Mouse (Mus musculus) heart, adult 8-10 months (tissue): Measurements from ENCODE around the gene Fam189b. TPM values are rescaled to one million over a fixed set of nuclear protein-coding genes. Genes with fewer than 3 reads are reported as not detected.
"Not testable (repeated sequence)": the region's sequence is repeated elsewhere in the genome, so short reads cannot be mapped to it uniquely, and the experiment has no call there.

Experiments used
- DNase-seq: peaks from one replicate; pipeline ENCODE4 v3.0.0; 2022; ENCODE audit warnings: low spot score
- total RNA-seq, 4 experiments: library from RNA; stranded (reverse); gene quantifications; 2 replicates each; pipeline ENCODE4 v1.2.4; 2022

The Fam189b gene
- total RNA-seq, 4 experiments from 2014 or later = 2.6 to 4.8 (median 4.3) TPM

DNA sequence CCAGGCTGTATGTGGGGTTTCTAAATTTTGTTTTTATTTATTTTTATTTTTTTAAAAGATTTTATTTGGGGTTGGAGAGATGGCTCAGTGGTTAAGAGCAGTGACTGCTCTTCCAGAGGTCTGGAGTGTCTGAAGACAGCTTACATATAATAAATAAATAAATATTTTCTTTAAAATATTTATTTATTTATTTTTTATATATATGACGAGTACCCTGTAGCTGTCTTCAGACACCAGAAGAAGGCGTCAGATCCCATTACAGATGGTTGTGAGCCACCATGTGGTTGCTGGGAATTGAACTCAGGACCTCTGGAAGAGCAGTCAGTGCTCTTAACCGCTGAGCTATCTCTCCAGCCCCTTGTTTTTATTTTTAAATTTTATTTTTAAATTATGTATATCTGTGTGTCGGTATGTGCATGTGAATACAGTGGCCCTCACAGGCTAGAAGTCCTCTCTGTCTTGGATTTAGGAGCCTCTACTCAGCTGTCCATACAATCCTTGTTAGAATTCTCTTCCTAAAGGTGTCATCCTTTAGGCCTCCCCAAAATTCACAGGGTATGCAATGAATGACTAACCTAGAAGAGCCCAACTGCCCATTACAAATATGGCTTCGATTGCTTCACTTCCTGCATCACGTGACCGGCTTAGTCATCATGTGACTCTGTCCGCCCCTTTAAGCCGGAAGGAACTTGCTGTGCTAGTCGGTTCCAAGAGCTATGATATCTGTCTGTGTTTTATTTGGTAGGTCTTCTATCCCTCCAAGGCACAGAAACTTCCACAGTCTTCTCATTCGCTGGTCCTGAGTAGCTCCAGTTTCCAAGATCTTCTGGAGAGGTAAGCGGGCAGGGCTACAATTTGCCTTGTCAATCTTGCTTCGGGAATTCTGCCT lies 19.6 kb downstream of the Fam189b start, which contains the start of gene Gba:
Gba (plus strand) TSS at position 676 of the 889 bp plus-strand sequence.
- peak; percentile 87 for DNase-seq

GRCm38 (mm10) chr3:89203142-89203514 lies 20.2 kb downstream of the Fam189b start:
- no peak for DNase-seq

DNA sequence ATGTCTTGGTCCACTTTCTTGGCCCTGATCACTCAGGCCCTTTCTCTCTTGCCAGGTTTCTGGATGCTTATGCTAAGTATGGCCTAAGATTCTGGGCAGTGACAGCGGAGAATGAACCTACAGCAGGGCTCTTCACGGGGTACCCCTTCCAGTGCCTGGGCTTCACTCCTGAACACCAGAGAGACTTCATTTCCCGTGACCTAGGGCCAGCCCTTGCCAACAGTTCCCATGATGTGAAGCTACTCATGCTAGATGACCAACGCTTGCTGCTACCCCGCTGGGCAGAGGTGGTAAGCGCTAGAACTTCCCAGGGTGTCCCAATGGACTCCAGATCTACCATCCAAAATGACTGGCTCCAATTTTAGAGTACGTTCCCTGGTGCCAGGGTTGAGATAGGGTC lies 23.1 kb downstream of the Fam189b start:
- DNase-seq = no peak

DNA sequence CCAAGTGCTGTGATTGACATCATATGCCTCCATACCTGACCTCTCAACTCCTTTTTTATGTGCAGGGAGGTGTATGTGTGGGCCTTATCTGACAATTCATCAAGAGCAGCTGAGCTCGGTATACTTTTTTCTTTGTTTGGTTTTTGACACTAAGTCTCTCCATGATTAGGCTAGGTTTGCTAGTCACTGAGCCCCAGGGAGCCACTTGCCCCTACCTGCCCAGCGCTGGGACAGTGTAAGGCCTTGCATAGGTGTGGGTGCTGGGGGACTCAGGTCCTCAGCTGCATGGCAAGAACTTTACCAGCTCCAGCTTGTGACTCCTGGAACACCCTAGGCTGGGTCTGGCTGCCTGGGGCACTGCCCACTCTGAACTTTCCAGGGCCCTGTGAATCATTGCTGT lies 23.8 kb downstream of the Fam189b start:
- no peak for DNase-seq

DNA sequence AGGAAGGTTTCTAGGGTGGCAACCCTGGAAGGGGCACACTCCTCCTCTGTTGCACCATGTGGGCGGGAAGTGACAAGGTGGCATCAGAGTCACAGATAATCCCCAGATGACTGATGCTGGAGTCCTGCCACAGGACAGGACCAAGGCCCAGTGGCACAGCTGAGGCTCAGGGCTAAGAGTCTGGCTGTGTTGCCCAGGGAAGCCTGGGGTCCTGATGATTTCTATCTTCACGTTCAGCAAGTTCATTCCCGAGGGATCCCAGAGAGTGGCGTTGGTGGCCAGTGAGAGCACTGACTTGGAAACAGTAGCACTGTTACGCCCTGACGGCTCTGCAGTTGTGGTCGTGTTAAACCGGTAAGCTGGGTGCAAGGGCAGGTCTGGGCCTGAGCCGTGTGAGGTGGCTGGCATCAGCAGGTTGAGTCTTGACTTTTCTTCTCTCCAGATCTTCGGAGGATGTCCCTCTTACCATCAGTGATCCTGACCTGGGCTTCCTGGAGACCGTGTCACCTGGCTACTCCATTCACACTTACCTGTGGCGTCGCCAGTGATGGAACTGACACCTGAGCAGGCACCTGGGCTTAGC lies 25.2 kb downstream of the Fam189b start:
- DNase-seq = no peak

GRCm38 (mm10) chr3:89208736-89209135 lies 25.8 kb downstream of the Fam189b start:
- no peak for DNase-seq

- DNase-seq = no peak
Observed at GRCm38 (mm10) chr3:89209731-89210130, 26.8 kb downstream of the Fam189b start.

- no peak for DNase-seq
Observed at GRCm38 (mm10) chr3:89210162-89210561, 27.2 kb downstream of the Fam189b start.

- DNase-seq = no peak
Observed at GRCm38 (mm10) chr3:89210731-89211130, 27.8 kb downstream of the Fam189b start.

DNA sequence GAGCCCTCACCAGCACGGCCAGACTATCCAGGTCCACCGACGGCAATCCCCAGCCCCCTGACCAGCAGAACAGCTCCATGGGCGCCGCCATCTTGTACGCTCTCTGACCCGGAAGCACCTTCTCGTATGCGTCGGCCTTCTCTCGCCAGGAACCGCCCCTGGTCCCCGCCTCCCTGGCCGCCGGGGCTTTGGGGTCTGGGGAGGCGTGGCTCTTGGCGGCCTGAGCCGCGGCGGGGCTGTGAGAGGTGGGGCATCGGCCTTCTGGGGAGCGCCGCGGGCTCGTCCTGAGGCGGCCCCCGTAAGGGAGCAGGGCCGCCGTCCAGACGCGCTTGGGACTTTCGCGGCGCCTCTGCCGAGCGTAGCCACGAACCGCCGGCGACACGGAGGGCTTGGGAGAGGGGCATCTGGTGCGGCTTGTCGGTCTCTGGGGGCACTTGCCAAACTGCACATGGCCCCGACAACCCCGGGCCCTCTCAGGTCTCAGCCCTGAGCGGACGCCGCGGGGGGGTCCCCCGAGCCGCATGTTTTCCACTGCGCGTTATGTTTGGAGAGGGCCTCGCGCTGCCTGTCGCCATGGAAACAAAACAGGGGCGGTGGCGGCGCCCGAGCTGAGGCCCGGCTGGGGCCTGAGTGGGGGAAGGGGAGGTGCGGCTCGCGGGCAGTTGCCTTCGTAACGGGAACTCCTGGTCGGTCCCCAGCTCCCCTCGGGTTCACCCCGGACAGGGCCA lies 31.0 kb downstream of the Fam189b start:
- peak; percentile 93 for DNase-seq

GRCm38 (mm10) chr3:89214681-89215411 lies 31.9 kb downstream of the Fam189b start, which contains the start of gene Thbs3:
TSS of gene Thbs3 (plus strand) at chr3:89215180.
- DNase-seq = no peak

DNA sequence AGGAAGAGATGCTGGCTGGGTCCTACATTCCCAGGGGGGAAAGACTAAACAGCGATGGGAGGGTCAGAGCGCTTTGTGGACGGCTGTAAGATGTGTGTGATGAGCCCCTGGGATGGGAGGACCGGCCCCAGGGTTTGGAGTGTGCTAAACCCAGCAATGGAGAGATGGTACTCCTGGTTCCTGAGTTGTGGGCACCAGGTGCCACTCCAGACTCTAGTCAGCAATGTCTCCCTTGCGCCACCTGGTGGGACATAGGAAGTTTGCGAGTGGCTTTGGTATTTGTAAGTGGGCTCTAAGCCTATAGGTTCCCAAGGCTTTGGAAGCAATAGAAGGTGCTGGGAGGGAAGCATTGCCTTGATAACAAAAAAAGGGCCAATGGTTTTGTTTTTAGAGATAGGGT lies 32.9 kb downstream of the Fam189b start:
- DNase-seq = peak; percentile 84

DNA sequence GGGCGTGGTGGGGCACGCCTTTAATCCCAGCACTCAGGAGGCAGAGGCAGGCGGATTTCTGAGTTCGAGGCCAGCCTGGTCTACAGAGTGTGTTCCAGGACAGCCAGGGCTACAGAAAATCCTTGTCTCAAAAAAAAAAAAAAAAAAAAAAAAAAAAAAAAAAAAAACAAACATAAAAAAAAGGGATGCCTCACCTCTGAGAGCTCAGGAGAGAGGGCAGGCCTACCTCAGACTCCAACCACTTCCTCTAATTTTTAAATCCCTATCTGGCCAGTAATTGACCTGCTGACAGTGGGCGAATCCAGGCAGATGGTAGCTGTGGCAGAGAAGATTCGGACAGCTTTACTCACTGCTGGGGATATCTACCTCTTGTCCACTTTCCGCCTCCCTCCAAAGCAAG lies 33.5 kb downstream of the Fam189b start:
- not testable (repeated sequence) for DNase-seq

GRCm38 (mm10) chr3:89218271-89218670 lies 35.3 kb downstream of the Fam189b start:
- DNase-seq = no peak

- no peak for DNase-seq
Observed at GRCm38 (mm10) chr3:89219546-89219945, 36.6 kb downstream of the Fam189b start.

DNA sequence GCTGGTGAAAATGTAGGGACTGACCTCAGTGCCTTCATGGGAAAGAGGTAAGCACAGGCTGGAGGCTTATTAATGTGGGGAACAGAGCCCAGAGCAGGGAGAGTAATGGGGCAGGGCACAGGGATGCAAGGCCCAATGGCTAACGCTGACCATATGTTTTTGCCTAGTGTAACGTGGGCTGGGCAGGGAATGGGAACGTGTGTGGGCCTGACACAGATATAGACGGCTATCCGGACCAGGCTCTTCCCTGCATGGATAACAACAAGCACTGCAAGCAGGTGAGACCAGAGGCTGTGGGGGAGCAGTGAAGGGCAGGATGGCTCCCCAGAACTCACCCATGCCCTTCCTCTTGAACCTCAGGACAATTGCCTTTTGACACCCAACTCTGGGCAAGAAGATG lies 38.2 kb downstream of the Fam189b start:
- no peak for DNase-seq

GRCm38 (mm10) chr3:89224796-89225195 lies 41.9 kb downstream of the Fam189b start:
- no peak for DNase-seq

GRCm38 (mm10) chr3:89225321-89225815 lies 42.4 kb downstream of the Fam189b start:
- DNase-seq = no peak

GRCm38 (mm10) chr3:89225918-89226317 lies 43.0 kb downstream of the Fam189b start:
- no peak for DNase-seq

- DNase-seq = no peak
Observed at GRCm38 (mm10) chr3:89226361-89226760, 43.4 kb downstream of the Fam189b start.

GRCm38 (mm10) chr3:89226900-89227299 lies 44.0 kb downstream of the Fam189b start, which contains the start of gene Mtx1:
TSS of gene Mtx1 (minus strand) at chr3:89227088.
- no peak for DNase-seq
